Mouse (Mus musculus) myocyte (in vitro differentiated cells): ENCODE results near the gene Rbms3.

Source experiments
- E2F4 ChIP-seq: IDR thresholded peaks from one replicate; pipeline ENCODE4 v1.6.1; 2011; ENCODE audit warnings: mild to moderate bottlenecking, control low read depth, moderate library complexity; ENCODE audit not compliant: insufficient read depth
- MYOD1 ChIP-seq, 3 experiments: IDR thresholded peaks; one replicate each; pipeline ENCODE4 v1.6.1; 2011; ENCODE audit warnings: control low read depth in 2 of 3, low read depth in 2 of 3, mild to moderate bottlenecking in 2 of 3, moderate library complexity in 1 of 3; ENCODE audit not compliant: insufficient read length in 2 of 3, control insufficient read depth in 1 of 3
- MYOG ChIP-seq, 3 experiments: IDR thresholded peaks; one replicate each; pipeline ENCODE4 v1.6.1; 2011; ENCODE audit warnings: control low read depth in 2 of 3, low read depth in 2 of 3, mild to moderate bottlenecking in 2 of 3; ENCODE audit not compliant: insufficient read length in 2 of 3, control insufficient read depth in 1 of 3, insufficient read depth in 1 of 3
- POLR2A ChIP-seq: IDR thresholded peaks from one replicate; pipeline ENCODE4 v1.6.1; 2011; ENCODE audit warnings: low read depth, mild to moderate bottlenecking, control low read depth, moderate library complexity; ENCODE audit not compliant: insufficient read length
- TCF12 ChIP-seq: IDR thresholded peaks from one replicate; pipeline ENCODE4 v1.6.1; 2011; ENCODE audit warnings: mild to moderate bottlenecking, control low read depth; ENCODE audit not compliant: poor library complexity, insufficient read depth, severe bottlenecking
- USF1 ChIP-seq: IDR thresholded peaks from one replicate; pipeline ENCODE4 v1.6.1; 2011; ENCODE audit warnings: low read depth, mild to moderate bottlenecking, control low read depth, moderate library complexity

GRCm38 (mm10) chr9:116886973-116887680 lies 742.6 kb downstream of the Rbms3 start:
- TF ChIP-seq TCF12 (no peak), MYOD1 (IDR thresholded peaks at IDR 0.05; ENCODE audit: control insufficient read depth in 1 of 3, insufficient read length in 2 of 3, low read depth in 2 of 3) (no peak), POLR2A (no peak), USF1 (no peak), E2F4 (no peak), MYOG (IDR thresholded peaks at IDR 0.05; ENCODE audit: control insufficient read depth in 1 of 3, insufficient read depth in 1 of 3, insufficient read length in 2 of 3, low read depth in 2 of 3) (no peak)
